Mouse (Mus musculus): ENCODE data around the gene Rbfox2. TPM values are rescaled to one million over a fixed set of nuclear protein-coding genes. Genes with fewer than 3 reads are reported as not detected.

Rbfox2 gene
- polyA plus RNA-seq, 1 experiment from 2014 or later = 76.2 TPM

GRCm38 (mm10) chr15:77256782-77257181 is 50.0 kb downstream of the Rbfox2 start:
- Histone ChIP-seq H3K27ac (peak overlapping the region; percentile 65), H3K9me3 (no peaks in the 10 kb centered on the region), H3K36me3 (no peaks in the 10 kb centered on the region), H3K4me3 (no peak overlapping the region), H3K27me3 (ENCODE audit: insufficient read depth, poor library complexity, severe bottlenecking) (no peaks in the 10 kb centered on the region), H3K4me1 (peaks cover 56% of the 10 kb centered on the region)
- no peak for DNase-seq (ENCODE audit: low spot score)
- 74% methylated on average over 4 of the region's 4 CpGs for WGBS

- no peak for DNase-seq (ENCODE audit: low spot score)
- H3K27ac ChIP-seq = peak overlapping the region; percentile 76; the same call in 1 of the 2 replicates
- WGBS = 39% methylated on average over 1 of the region's 1 CpGs
- peaks cover 62% of the 10 kb centered on the region for H3K4me1 ChIP-seq
- H3K36me3 ChIP-seq = no peaks in the 10 kb centered on the region
- H3K9me3 ChIP-seq = no peaks in the 10 kb centered on the region
- H3K27me3 ChIP-seq (ENCODE audit: insufficient read depth, poor library complexity, severe bottlenecking) = no peaks in the 10 kb centered on the region
- H3K4me3 ChIP-seq = no peak overlapping the region
Observed at GRCm38 (mm10) chr15:77254636-77255035, 52.2 kb downstream of the Rbfox2 start.

- Histone ChIP-seq H3K27ac (peak overlapping the region; percentile 76), H3K27me3 (ENCODE audit: insufficient read depth, poor library complexity, severe bottlenecking) (no peaks in the 10 kb centered on the region), H3K4me1 (peaks cover 64% of the 10 kb centered on the region), H3K4me3 (no peak overlapping the region), H3K9me3 (no peaks in the 10 kb centered on the region), H3K36me3 (no peaks in the 10 kb centered on the region)
- no peak for DNase-seq (ENCODE audit: low spot score)
- WGBS = 67% methylated on average over 2 of the region's 2 CpGs
Observed at GRCm38 (mm10) chr15:77254128-77254527, 52.7 kb downstream of the Rbfox2 start.

GRCm38 (mm10) chr15:77251706-77252105 is 55.1 kb downstream of the Rbfox2 start:
- no peak for DNase-seq (ENCODE audit: low spot score)
- Histone ChIP-seq H3K27ac (no peak overlapping the region), H3K4me3 (no peak overlapping the region), H3K27me3 (ENCODE audit: insufficient read depth, poor library complexity, severe bottlenecking) (no peaks in the 10 kb centered on the region), H3K9me3 (no peaks in the 10 kb centered on the region), H3K4me1 (peaks cover 51% of the 10 kb centered on the region), H3K36me3 (no peaks in the 10 kb centered on the region)
- 82% methylated on average over 3 of the region's 3 CpGs for WGBS

GRCm38 (mm10) chr15:77250806-77251205 is 56.0 kb downstream of the Rbfox2 start:
- Histone ChIP-seq H3K36me3 (no peaks in the 10 kb centered on the region), H3K4me1 (peaks cover 52% of the 10 kb centered on the region), H3K27ac (no peak overlapping the region), H3K4me3 (no peak overlapping the region), H3K9me3 (no peaks in the 10 kb centered on the region), H3K27me3 (ENCODE audit: insufficient read depth, poor library complexity, severe bottlenecking) (no peaks in the 10 kb centered on the region)
- WGBS = 81% methylated on average over 2 of the region's 2 CpGs
- no peak for DNase-seq (ENCODE audit: low spot score)

- 82% methylated on average over 5 of the region's 5 CpGs for WGBS
- no peaks in the 10 kb centered on the region for H3K9me3 ChIP-seq
- no peaks in the 10 kb centered on the region for H3K27me3 ChIP-seq (ENCODE audit: insufficient read depth, poor library complexity, severe bottlenecking)
- DNase-seq (ENCODE audit: low spot score) = no peak
- no peak overlapping the region for H3K4me3 ChIP-seq
- no peaks in the 10 kb centered on the region for H3K36me3 ChIP-seq
- peaks cover 56% of the 10 kb centered on the region for H3K4me1 ChIP-seq
- no peak overlapping the region for H3K27ac ChIP-seq
Observed at GRCm38 (mm10) chr15:77249421-77249820, 57.4 kb downstream of the Rbfox2 start.

GRCm38 (mm10) chr15:77245418-77246365 is 61.1 kb downstream of the Rbfox2 start:
- Histone ChIP-seq H3K27ac (peak overlapping the region; percentile 62), H3K36me3 (no peaks in the 10 kb centered on the region), H3K4me1 (peaks cover 51% of the 10 kb centered on the region), H3K9me3 (no peaks in the 10 kb centered on the region), H3K4me3 (peak overlapping the region; percentile 12), H3K27me3 (ENCODE audit: insufficient read depth, poor library complexity, severe bottlenecking) (no peaks in the 10 kb centered on the region)
- 15% methylated on average over 11 of the region's 11 CpGs for WGBS
- peak; percentile 89 for DNase-seq (ENCODE audit: low spot score)

- no peaks in the 10 kb centered on the region for H3K36me3 ChIP-seq
- H3K4me1 ChIP-seq = peaks cover 51% of the 10 kb centered on the region
- no peak overlapping the region for H3K4me3 ChIP-seq
- H3K27ac ChIP-seq = no peak overlapping the region
- WGBS = 75% methylated on average over 5 of the region's 5 CpGs
- H3K9me3 ChIP-seq = no peaks in the 10 kb centered on the region
- no peak for DNase-seq (ENCODE audit: low spot score)
- no peaks in the 10 kb centered on the region for H3K27me3 ChIP-seq (ENCODE audit: insufficient read depth, poor library complexity, severe bottlenecking)
Observed at GRCm38 (mm10) chr15:77244634-77245033, 62.2 kb downstream of the Rbfox2 start.

GRCm38 (mm10) chr15:77243876-77244560 is 62.8 kb downstream of the Rbfox2 start:
- no peak overlapping the region for H3K4me3 ChIP-seq
- H3K4me1 ChIP-seq = peaks cover 56% of the 10 kb centered on the region
- WGBS = 82% methylated on average over 5 of the region's 5 CpGs
- H3K27me3 ChIP-seq (ENCODE audit: insufficient read depth, poor library complexity, severe bottlenecking) = no peaks in the 10 kb centered on the region
- H3K9me3 ChIP-seq = no peaks in the 10 kb centered on the region
- no peaks in the 10 kb centered on the region for H3K36me3 ChIP-seq
- no peak for DNase-seq (ENCODE audit: low spot score)
- no peak overlapping the region for H3K27ac ChIP-seq

- no peaks in the 10 kb centered on the region for H3K36me3 ChIP-seq
- H3K4me1 ChIP-seq = peaks cover 67% of the 10 kb centered on the region
- H3K27me3 ChIP-seq (ENCODE audit: insufficient read depth, poor library complexity, severe bottlenecking) = no peaks in the 10 kb centered on the region
- H3K4me3 ChIP-seq = no peak overlapping the region
- WGBS = 75% methylated on average over 4 of the region's 4 CpGs
- no peaks in the 10 kb centered on the region for H3K9me3 ChIP-seq
- H3K27ac ChIP-seq = no peak overlapping the region
- DNase-seq (ENCODE audit: low spot score) = no peak
Observed at GRCm38 (mm10) chr15:77240607-77241006, 66.2 kb downstream of the Rbfox2 start.

- WGBS = 77% methylated on average over 4 of the region's 4 CpGs
- DNase-seq (ENCODE audit: low spot score) = no peak
- no peak overlapping the region for H3K4me3 ChIP-seq
- H3K27ac ChIP-seq = no peak overlapping the region
- H3K4me1 ChIP-seq = peaks cover 67% of the 10 kb centered on the region
- H3K36me3 ChIP-seq = no peaks in the 10 kb centered on the region
- no peaks in the 10 kb centered on the region for H3K9me3 ChIP-seq
- H3K27me3 ChIP-seq (ENCODE audit: insufficient read depth, poor library complexity, severe bottlenecking) = no peaks in the 10 kb centered on the region
Observed at GRCm38 (mm10) chr15:77239564-77239963, 67.2 kb downstream of the Rbfox2 start.

- no peaks in the 10 kb centered on the region for H3K27me3 ChIP-seq (ENCODE audit: insufficient read depth, poor library complexity, severe bottlenecking)
- no peaks in the 10 kb centered on the region for H3K9me3 ChIP-seq
- peaks cover 69% of the 10 kb centered on the region for H3K4me1 ChIP-seq
- 38% methylated on average over 1 of the region's 1 CpGs for WGBS
- no peaks in the 10 kb centered on the region for H3K36me3 ChIP-seq
- 0 out of 2 replicates have a peak overlapping the region, but pooled peaks have one; percentile 17 for H3K27ac ChIP-seq
- no peak for DNase-seq (ENCODE audit: low spot score)
- no peak overlapping the region for H3K4me3 ChIP-seq
Observed at GRCm38 (mm10) chr15:77237661-77238060, 69.1 kb downstream of the Rbfox2 start.

- no peaks in the 10 kb centered on the region for H3K9me3 ChIP-seq
- H3K4me3 ChIP-seq = no peak overlapping the region
- H3K27me3 ChIP-seq (ENCODE audit: insufficient read depth, poor library complexity, severe bottlenecking) = no peaks in the 10 kb centered on the region
- no peaks in the 10 kb centered on the region for H3K36me3 ChIP-seq
- no peak for DNase-seq (ENCODE audit: low spot score)
- WGBS = 26% methylated on average over 7 of the region's 7 CpGs
- H3K4me1 ChIP-seq = peaks cover 76% of the 10 kb centered on the region
- H3K27ac ChIP-seq = no peak overlapping the region
Observed at GRCm38 (mm10) chr15:77236055-77236567, 70.7 kb downstream of the Rbfox2 start.
